Mouse (Mus musculus) heart, postnatal 0 days (tissue): ENCODE data around the gene Phb2.

Experiments used
- CTCF ChIP-seq: IDR thresholded peaks from 2 replicates; pipeline ENCODE4 v1.5.1; 2016; ENCODE audit warnings: antibody characterized with exemption, control low read depth, low read depth
- EP300 ChIP-seq: IDR thresholded peaks from 2 replicates; pipeline ENCODE4 v1.6.1; 2016; ENCODE audit warnings: antibody characterized with exemption, low read depth

DNA sequence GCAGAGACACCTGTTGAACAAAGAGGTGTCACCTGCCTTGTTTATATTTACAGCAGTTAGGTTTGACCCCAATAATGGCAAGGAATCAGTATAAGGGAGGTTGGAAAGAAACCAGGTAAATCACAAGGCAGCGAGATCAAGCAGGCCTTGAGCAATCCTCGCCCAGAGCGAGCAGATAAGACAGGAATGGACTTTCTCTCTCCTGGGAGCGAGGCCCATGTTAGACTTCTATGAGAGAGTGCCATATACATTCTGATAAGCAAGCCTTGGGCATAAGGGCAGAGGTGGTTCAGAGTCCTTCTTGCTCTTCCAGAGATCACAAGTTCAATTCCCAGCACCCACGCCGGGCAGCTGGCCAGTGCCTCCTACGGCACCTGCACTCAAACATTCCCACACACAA lies 33.4 kb upstream of the Phb2 start:
- no peak for TF ChIP-seq CTCF
- TF ChIP-seq EP300, result no peak
